Mouse (Mus musculus) neural tube, embryonic 15.5 days (tissue): ENCODE results near the gene A730046J19Rik. TPM values are rescaled to one million over a fixed set of nuclear protein-coding genes. Genes with fewer than 3 reads are reported as not detected.

Source experiments
- ATAC-seq: fragments of 200-750 bp; cut with Nextera tagmentation; 2 replicates; pipeline ENCODE4 v1.8.0; 2017; ENCODE audit warnings: mild to moderate bottlenecking, moderate TSS enrichment, moderate library complexity; ENCODE audit not compliant: low FRiP score
- H3K27ac ChIP-seq: fragments of 300-500 bp; sonication (generic); replicated peaks from 2 replicates; pipeline ENCODE4 v1.5.1; 2015; ENCODE audit warnings: mild to moderate bottlenecking, inconsistent platforms
- H3K27me3 ChIP-seq: fragments of 300-500 bp; sonication (generic); replicated peaks from 2 replicates; pipeline ENCODE4 v1.6.1; 2015; ENCODE audit warnings: inconsistent platforms
- H3K36me3 ChIP-seq: fragments of 300-500 bp; sonication (generic); 2 replicates; pipeline ENCODE4 v1.6.1; 2015; ENCODE audit warnings: inconsistent platforms
- H3K4me1 ChIP-seq: fragments of 300-500 bp; sonication (generic); 2 replicates; pipeline ENCODE4 v1.6.1; 2015; ENCODE audit warnings: inconsistent platforms
- H3K4me2 ChIP-seq: fragments of 300-500 bp; sonication (generic); 2 replicates; pipeline ENCODE4 v1.6.1; 2015; ENCODE audit warnings: inconsistent platforms, mild to moderate bottlenecking, moderate library complexity
- H3K4me3 ChIP-seq: fragments of 300-500 bp; sonication (generic); replicated peaks from 2 replicates; pipeline ENCODE4 v1.5.1; 2015; ENCODE audit warnings: mild to moderate bottlenecking, inconsistent platforms
- H3K9ac ChIP-seq: fragments of 300-500 bp; sonication (generic); replicated peaks from 2 replicates; pipeline ENCODE4 v1.6.1; 2015; ENCODE audit warnings: mild to moderate bottlenecking, inconsistent platforms
- H3K9me3 ChIP-seq: fragments of 300-500 bp; sonication (generic); replicated peaks from 2 replicates; pipeline ENCODE4 v1.6.1; 2016; ENCODE audit warnings: inconsistent platforms
- WGBS: fragments of 180-500 bp; shearing (Covaris S2); methylation state at CpG from one replicate; pipeline ENCODE4 v1.1.7; 2015; ENCODE audit warnings: mixed read lengths; 5-methylcytosine and 5-hydroxymethylcytosine counted together
- polyA plus RNA-seq: library from polyadenylated mRNA; unstranded; fragments of >200 nt; fragmentation: Nextera tagmentation; extraction: Ambion mirVana; gene quantifications from 2 replicates; pipeline ENCODE4 v1.2.1, GENCODE M21; 2015

A730046J19Rik gene
- 4.9 and 5.0 TPM in 2 replicates for polyA plus RNA-seq

GRCm38 (mm10) chrX:144153523-144153922 is at the start of gene A730046J19Rik:
TSS of gene A730046J19Rik (plus strand) at chrX:144153695.
- Histone ChIP-seq H3K4me3 (peak within 1 kb of the TSS; percentile 21), H3K27ac (no peak within 1 kb of the TSS), H3K9ac (no peak within 1 kb of the TSS), H3K36me3 (no peaks in the 10 kb centered on the region), H3K4me2 (peak within 1 kb of the TSS; percentile 49), H3K9me3 (no peaks in the 10 kb centered on the region), H3K4me1 (no peaks in the 10 kb centered on the region), H3K27me3 (no peaks in the 10 kb centered on the region)
- WGBS = 18% methylated on average over 8 of the region's 8 CpGs
- no peak; the same call in 1 of the 2 replicates for ATAC-seq

- H3K9me3 ChIP-seq = no peaks in the 10 kb centered on the region
- no peak overlapping the region for H3K27ac ChIP-seq
- H3K27me3 ChIP-seq = no peaks in the 10 kb centered on the region
- H3K9ac ChIP-seq = no peak overlapping the region
- ATAC-seq = no peak
- H3K36me3 ChIP-seq = no peaks in the 10 kb centered on the region
- H3K4me1 ChIP-seq = no peaks in the 10 kb centered on the region
- no peak overlapping the region for H3K4me2 ChIP-seq
- no peak overlapping the region for H3K4me3 ChIP-seq
- 71% methylated on average over 2 of the region's 2 CpGs for WGBS
These were observed 48.7 kb upstream of the A730046J19Rik start for GRCm38 (mm10) chrX:144104619-144105416.

- no peak for ATAC-seq
- Histone ChIP-seq H3K9me3 (no peaks in the 10 kb centered on the region), H3K9ac (no peak overlapping the region), H3K27me3 (no peaks in the 10 kb centered on the region), H3K4me2 (no peak overlapping the region), H3K36me3 (no peaks in the 10 kb centered on the region), H3K4me1 (no peaks in the 10 kb centered on the region), H3K27ac (no peak overlapping the region), H3K4me3 (no peak overlapping the region)
- 42% methylated on average over 1 of the region's 1 CpGs for WGBS
These were observed 17.2 kb upstream of the A730046J19Rik start for GRCm38 (mm10) chrX:144136281-144136680.

GRCm38 (mm10) chrX:144149987-144150386 is 3.5 kb upstream of the A730046J19Rik start:
- Histone ChIP-seq H3K9ac (no peak overlapping the region), H3K4me1 (no peaks in the 10 kb centered on the region), H3K27ac (no peak overlapping the region), H3K4me3 (no peak overlapping the region), H3K4me2 (no peak overlapping the region), H3K36me3 (no peaks in the 10 kb centered on the region), H3K27me3 (no peaks in the 10 kb centered on the region), H3K9me3 (no peaks in the 10 kb centered on the region)
- ATAC-seq = no peak
- WGBS = 27% methylated on average over 2 of the region's 2 CpGs

- Histone ChIP-seq H3K4me2 (peak overlapping the region; percentile 49), H3K4me1 (no peaks in the 10 kb centered on the region), H3K36me3 (no peaks in the 10 kb centered on the region), H3K27me3 (no peaks in the 10 kb centered on the region), H3K9ac (no peak overlapping the region), H3K4me3 (peak overlapping the region; percentile 21; the same call in 1 of the 2 replicates), H3K27ac (no peak overlapping the region), H3K9me3 (no peaks in the 10 kb centered on the region)
- ATAC-seq = no peak
- WGBS = 39% methylated on average over 7 of the region's 7 CpGs
These were observed 616 bp downstream of the A730046J19Rik start for GRCm38 (mm10) chrX:144154111-144154510.

- Histone ChIP-seq H3K27me3 (0 out of 2 replicates have a peak, but pooled peaks cover 2% of the 10 kb centered on the region), H3K4me1 (no peaks in the 10 kb centered on the region), H3K27ac (no peak overlapping the region), H3K4me2 (no peak overlapping the region), H3K9me3 (no peaks in the 10 kb centered on the region), H3K4me3 (no peak overlapping the region), H3K36me3 (no peaks in the 10 kb centered on the region), H3K9ac (no peak overlapping the region)
- ATAC-seq = no peak
- 42% methylated on average over 5 of the region's 5 CpGs for WGBS
These were observed 9.4 kb downstream of the A730046J19Rik start for GRCm38 (mm10) chrX:144162936-144163335.

Other genes with a start within 250 kb of the A730046J19Rik start
- 220 and 254 TPM in 2 replicates for gene Dcx, start 220.4 kb upstream of the A730046J19Rik start, polyA plus RNA-seq
- gene Alg13, start 164.1 kb downstream of the A730046J19Rik start, polyA plus RNA-seq = 11.4 and 13.1 TPM in 2 replicates